ENCODE assay signal across 8 mouse cellular contexts in the genomic region with DNA sequence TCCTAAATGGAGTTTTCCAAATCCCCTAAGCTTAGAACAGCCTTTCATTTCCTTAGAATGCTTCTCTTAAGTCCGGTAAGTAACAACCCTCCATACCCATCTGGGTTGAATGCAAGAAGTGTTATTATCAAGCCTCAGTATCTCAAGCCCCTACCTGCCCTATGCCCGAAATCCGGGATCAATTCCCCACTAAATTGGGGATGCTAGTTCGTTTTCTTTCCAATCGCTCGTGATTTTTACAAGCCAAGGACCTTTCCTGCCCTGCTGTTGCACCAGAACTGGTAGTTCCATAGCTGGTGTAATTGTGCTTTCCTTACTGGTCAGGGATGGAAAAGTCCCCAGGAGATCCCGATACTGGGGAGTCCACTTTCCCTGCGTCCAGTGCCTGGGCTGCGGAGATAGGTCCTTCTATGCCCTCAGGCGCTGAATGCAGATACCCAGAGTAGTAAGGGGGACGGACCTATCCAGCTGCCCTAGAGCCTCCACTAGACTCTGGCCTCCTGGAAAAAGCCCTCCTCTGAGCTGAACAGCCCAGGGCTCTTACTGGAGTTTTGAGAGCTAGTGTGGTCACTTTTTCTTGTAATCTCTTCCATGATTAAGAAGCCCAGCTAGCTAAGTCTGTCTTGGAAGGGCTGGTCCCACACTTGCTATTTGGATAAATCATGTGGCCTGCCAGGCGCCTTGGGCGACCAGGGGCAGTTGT. TPM values are rescaled to one million over a fixed set of nuclear protein-coding genes. Genes with fewer than 3 reads are reported as not detected.
DNase-seq lines count a peak whose midpoint lies in the region; ATAC-seq and TF ChIP-seq lines count a peak whose summit lies in the region.

No protein-coding gene starts in this region.

- H3K27ac ChIP-seq in heart, adult 2 months = peak overlapping the region; percentile 26
- H3K27ac ChIP-seq in forebrain, embryonic 10.5 days = 0 out of 2 replicates have a peak overlapping the region, but pooled peaks have one; percentile 93
- no peak overlapping the region for H3K27ac ChIP-seq in intestine, embryonic 14.5 days (ENCODE audit: low read depth)
- no peak overlapping the region for H3K27ac ChIP-seq in neural tube, embryonic 11.5 days (ENCODE audit: low read depth, low read length)

- 0 out of 2 replicates have a peak, but pooled peaks cover 4% of the 10 kb centered on the region for H3K9me3 ChIP-seq in E14TG2a.4 (ENCODE audit: low read length)
- H3K9me3 ChIP-seq in forebrain, embryonic 10.5 days = no peaks in the 10 kb centered on the region
- no peaks in the 10 kb centered on the region for H3K9me3 ChIP-seq in intestine, embryonic 14.5 days (ENCODE audit: control insufficient read depth, low read length)
- no peaks in the 10 kb centered on the region for H3K9me3 ChIP-seq in neural tube, embryonic 11.5 days (ENCODE audit: control insufficient read depth, low read length)

- H3K4me1 ChIP-seq in heart, adult 2 months (ENCODE audit: control insufficient read depth, insufficient read depth, low read length) = peaks cover 3% of the 10 kb centered on the region; the same call in 1 of the 2 replicates
- H3K4me1 ChIP-seq in E14TG2a.4 (replicated peaks; ENCODE audit: low read depth, low read length) = peaks cover 39% of the 10 kb centered on the region
- H3K4me1 ChIP-seq in forebrain, embryonic 10.5 days = peaks cover 61% of the 10 kb centered on the region
- peaks cover 11% of the 10 kb centered on the region; the same call in 1 of the 2 replicates for H3K4me1 ChIP-seq in intestine, embryonic 14.5 days (replicated peaks; ENCODE audit: control insufficient read depth, insufficient read depth, low read length)
- peaks cover 5% of the 10 kb centered on the region; the same call in 1 of the 2 replicates for H3K4me1 ChIP-seq in neural tube, embryonic 11.5 days (ENCODE audit: control insufficient read depth, insufficient read depth, low read length)

- no peak for ATAC-seq in intestine, embryonic 14.5 days (replicated peaks; ENCODE audit: low FRiP score, low TSS enrichment, low read depth)
- no peak for ATAC-seq in neural tube, embryonic 11.5 days (ENCODE audit: insufficient read depth, low FRiP score, low TSS enrichment)

- TF ChIP-seq CTCF in heart, adult 2 months (IDR thresholded peaks at IDR 0.05) = no peak
- no peak for TF ChIP-seq CTCF in E14TG2a.4 (conservative IDR thresholded peaks at IDR 0.05; ENCODE audit: low read length)

- no peak for TF ChIP-seq POLR2A in heart, adult 2 months (IDR thresholded peaks at IDR 0.05; ENCODE audit: insufficient read depth, low read depth, low read length)

- 10% methylated on average over 13 of the region's 13 CpGs for WGBS in heart, adult 2 months
- under 1% methylated on average over 13 of the region's 13 CpGs for WGBS in forebrain, embryonic 10.5 days
- WGBS in intestine, embryonic 14.5 days = 8% methylated on average over 13 of the region's 13 CpGs
- WGBS in neural tube, embryonic 11.5 days = 0% methylated on average over 13 of the region's 13 CpGs

- intact Hi-C loops in heart, adult 2 months (cut with DNase I) = loop anchor here (10.0 kb wide), 2 partner anchors 1108 to 1268 kb away; no protein-coding TSS in a partner anchor
- intact Hi-C loops in heart, postnatal 14 days (cut with DNase I) = loop anchor here (10.0 kb wide), 4 partner anchors 458 to 1268 kb away; no protein-coding TSS in a partner anchor

- peak; percentile 18 to 40 for DNase-seq in heart, adult 2 months
- no peak for DNase-seq in heart, postnatal 14 days
- peak; percentile 28 for DNase-seq in forebrain, embryonic 10.5 days (ENCODE audit: extremely low spot score, low spot score)
- DNase-seq in intestine, embryonic 14.5 days (ENCODE audit: low spot score) = peak; percentile 60
- DNase-seq in neural tube, embryonic 11.5 days (ENCODE audit: low spot score) = peak; percentile 29
- no peak for DNase-seq in urinary bladder, postnatal 25 days (ENCODE audit: low spot score)
- no peak for DNase-seq in cerebellum, adult 9-10 months

- H3K27me3 ChIP-seq in heart, adult 2 months (ENCODE audit: control insufficient read depth, insufficient read depth, low read length) = no peaks in the 10 kb centered on the region
- H3K27me3 ChIP-seq in E14TG2a.4 (ENCODE audit: insufficient read depth, low read length) = peaks cover 62% of the 10 kb centered on the region
- peaks cover 72% of the 10 kb centered on the region for H3K27me3 ChIP-seq in forebrain, embryonic 10.5 days (ENCODE audit: poor library complexity, severe bottlenecking)
- H3K27me3 ChIP-seq in intestine, embryonic 14.5 days (replicated peaks; ENCODE audit: control insufficient read depth, insufficient read depth, low read length) = peaks cover 25% of the 10 kb centered on the region
- peaks cover 25% of the 10 kb centered on the region for H3K27me3 ChIP-seq in neural tube, embryonic 11.5 days (ENCODE audit: control insufficient read depth, insufficient read depth, low read length)

- peak overlapping the region; percentile 69 for H3K4me3 ChIP-seq in heart, adult 2 months
- 0 out of 2 replicates have a peak overlapping the region, but pooled peaks have one; percentile 89 for H3K4me3 ChIP-seq in E14TG2a.4 (replicated peaks; ENCODE audit: low read length)
- peak overlapping the region; percentile 78 for H3K4me3 ChIP-seq in forebrain, embryonic 10.5 days
- H3K4me3 ChIP-seq in intestine, embryonic 14.5 days (ENCODE audit: low read depth, low read length) = peak overlapping the region; percentile 85
- peak overlapping the region; percentile 76 for H3K4me3 ChIP-seq in neural tube, embryonic 11.5 days (ENCODE audit: low read depth, low read length)

- no peak for TF ChIP-seq EP300 in heart, adult 2 months (IDR thresholded peaks at IDR 0.05; ENCODE audit: insufficient read depth, low read depth, low read length)

- H3K79me2 ChIP-seq in heart, adult 2 months (replicated peaks; ENCODE audit: control insufficient read depth, insufficient read depth, low read length) = no peaks in the 10 kb centered on the region

- H3K36me3 ChIP-seq in heart, adult 2 months (ENCODE audit: control insufficient read depth, insufficient read depth, low read length) = no peaks in the 10 kb centered on the region
- no peaks in the 10 kb centered on the region for H3K36me3 ChIP-seq in E14TG2a.4 (ENCODE audit: insufficient read depth, low read length)
- no peaks in the 10 kb centered on the region for H3K36me3 ChIP-seq in forebrain, embryonic 10.5 days (replicated peaks)
- H3K36me3 ChIP-seq in intestine, embryonic 14.5 days (ENCODE audit: control insufficient read depth, insufficient read depth, low read length) = no peaks in the 10 kb centered on the region
- H3K36me3 ChIP-seq in neural tube, embryonic 11.5 days (ENCODE audit: control insufficient read depth, insufficient read depth, low read length) = no peaks in the 10 kb centered on the region

- peak overlapping the region; percentile 95 for H3K4me2 ChIP-seq in intestine, embryonic 14.5 days (ENCODE audit: low read length)
- peak overlapping the region; percentile 81 for H3K4me2 ChIP-seq in neural tube, embryonic 11.5 days (ENCODE audit: low read depth)

- peak overlapping the region; percentile 35; the same call in 1 of the 2 replicates for H3K9ac ChIP-seq in heart, adult 2 months (ENCODE audit: low read depth, low read length)
- H3K9ac ChIP-seq in intestine, embryonic 14.5 days (ENCODE audit: low read length) = 0 out of 2 replicates have a peak overlapping the region, but pooled peaks have one; percentile 31
- H3K9ac ChIP-seq in neural tube, embryonic 11.5 days (ENCODE audit: low read length) = no peak overlapping the region

RNA-seq across cellular contexts. Expression of a gene that starts 1.1 kb away (rescaled TPM):
- total RNA-seq in heart, adult 2 months (2021) = 1 to 10 TPM; 4.8 to 6.9 TPM
- polyA plus RNA-seq in heart, adult 2 months (2012; rRNA removed) = 2.2 and 4.2 TPM in 2 replicates
- total RNA-seq in heart, postnatal 14 days (2021) = 10 to 100 TPM; 11.3 to 14.5 TPM
- polyA plus RNA-seq in forebrain, embryonic 10.5 days (2016; fragmentation: Nextera tagmentation; extraction: Ambion mirVana) = 14.6 and 15.4 TPM in 2 replicates
- polyA plus RNA-seq in intestine, embryonic 14.5 days (2014; fragmentation: Nextera tagmentation; extraction: Ambion mirVana) = 17.8 and 22.1 TPM in 2 replicates
- polyA plus RNA-seq in neural tube, embryonic 11.5 days (2014; fragmentation: Nextera tagmentation; extraction: Ambion mirVana) = 22.9 and 29.1 TPM in 2 replicates

Comparison
In these comparisons a context has a peak if more than half of its experiments do, and no peak if none do; other contexts are left out.
1. DNase-seq: peak in heart, adult 2 months (2 of 2), forebrain, embryonic 10.5 days (single experiment), intestine, embryonic 14.5 days (single experiment) and neural tube, embryonic 11.5 days (single experiment); none in heart, postnatal 14 days (0 of 2), urinary bladder, postnatal 25 days (single experiment) and cerebellum, adult 9-10 months (single experiment).
2. H3K27ac ChIP-seq: peak in heart, adult 2 months (single experiment) and forebrain, embryonic 10.5 days (single experiment); none in intestine, embryonic 14.5 days (single experiment) and neural tube, embryonic 11.5 days (single experiment).
3. Peak in every context shown above with its lines, with median percentiles within 50 percentile points of each other: H3K4me3 ChIP-seq.